Mouse (Mus musculus) yolk sac, embryonic 10.5 days (tissue): Measurements from ENCODE around the gene Lrrc7.
"Not testable (repeated sequence)": the region's sequence is repeated elsewhere in the genome, so short reads cannot be mapped to it uniquely, and the experiment has no call there.

Experiments
- DNase-seq: peaks from one replicate; pipeline ENCODE4 v3.0.0-alpha.2; 2017; ENCODE audit warnings: low spot score

The Lrrc7 gene

DNA sequence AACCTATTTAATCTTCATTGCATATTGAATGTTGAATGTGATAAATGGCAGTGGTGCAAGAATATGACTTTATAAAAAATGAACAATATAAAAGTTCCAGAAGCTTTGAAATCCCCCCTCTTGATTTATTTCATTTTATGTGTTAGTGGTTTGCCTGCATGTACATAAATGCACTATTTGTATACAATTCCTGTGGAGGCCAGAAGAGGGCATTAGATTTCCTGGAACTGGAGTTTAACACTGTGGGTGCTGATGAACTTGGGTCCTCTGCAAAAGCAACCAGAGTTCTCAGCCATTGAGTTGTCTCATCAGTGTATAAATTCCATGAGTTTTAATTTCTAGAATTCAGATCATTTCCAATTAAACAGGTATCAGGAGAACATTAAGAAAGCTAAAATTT is 397.0 kb downstream of the Lrrc7 start:
- no peak for DNase-seq

DNA sequence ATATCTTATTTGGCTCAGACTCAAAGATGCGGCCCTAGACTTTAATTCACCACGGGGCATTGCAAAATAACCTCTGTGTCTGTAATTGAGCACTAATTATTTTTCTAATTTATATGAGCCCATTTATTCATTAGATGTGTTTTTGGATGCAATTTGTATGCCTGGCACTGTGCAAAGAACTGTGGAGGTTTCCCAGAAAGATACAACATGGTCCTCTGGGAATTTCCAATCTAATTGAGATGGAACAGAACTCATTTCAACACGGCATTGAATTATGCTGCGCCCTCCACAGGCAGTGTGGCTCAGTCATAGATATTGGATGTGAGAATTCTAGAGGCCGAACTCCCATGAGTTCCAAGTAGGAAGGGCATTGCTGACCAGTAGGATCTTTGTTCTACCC is 397.6 kb downstream of the Lrrc7 start:
- no peak for DNase-seq

DNA sequence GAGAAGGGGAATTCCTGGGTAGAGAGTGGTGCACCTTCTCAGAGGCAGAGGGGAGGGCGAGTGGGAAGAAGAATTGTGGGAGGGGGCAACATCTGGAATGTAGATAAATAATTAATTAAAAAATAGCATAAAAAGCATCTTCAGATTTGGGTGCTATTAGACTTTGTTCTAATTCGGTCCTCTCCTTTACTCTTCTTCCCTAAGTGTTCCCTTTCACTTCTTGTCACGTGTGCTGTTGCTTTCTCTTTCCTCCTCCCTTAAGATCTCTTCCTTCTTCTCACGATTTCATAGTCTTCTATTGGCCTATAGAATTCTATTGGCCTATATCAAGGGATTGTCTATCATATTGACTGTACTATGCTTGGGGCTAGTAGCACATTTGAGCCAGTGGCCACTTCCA is 398.9 kb downstream of the Lrrc7 start:
- no peak for DNase-seq

DNA sequence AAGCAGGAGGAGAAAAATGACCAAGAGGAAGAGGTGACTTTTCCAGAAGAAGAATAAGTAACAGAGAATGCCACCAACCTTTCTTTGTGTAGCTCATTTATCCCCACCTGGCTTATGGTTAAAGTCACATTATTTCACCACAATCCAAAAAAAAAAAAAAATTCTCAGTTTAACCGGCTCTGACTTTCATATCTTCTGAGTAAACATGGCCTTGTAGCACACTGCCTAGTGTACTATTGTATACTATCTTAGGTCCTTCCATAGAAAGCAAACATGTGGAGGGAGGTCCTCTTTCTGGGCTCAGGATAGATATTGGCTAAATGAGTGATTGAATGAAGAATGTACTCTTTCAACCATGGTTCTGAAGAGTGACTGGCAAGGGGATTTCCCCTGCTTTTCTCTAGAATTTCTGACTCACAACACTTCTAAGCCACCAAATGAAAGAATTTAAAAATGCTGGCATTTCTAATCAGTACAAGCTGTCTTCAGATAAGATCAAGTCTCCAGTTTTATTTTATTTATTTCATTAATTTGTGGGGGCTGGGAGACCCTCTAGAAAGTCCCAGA is 400.0 kb downstream of the Lrrc7 start:
- DNase-seq = no peak

DNA sequence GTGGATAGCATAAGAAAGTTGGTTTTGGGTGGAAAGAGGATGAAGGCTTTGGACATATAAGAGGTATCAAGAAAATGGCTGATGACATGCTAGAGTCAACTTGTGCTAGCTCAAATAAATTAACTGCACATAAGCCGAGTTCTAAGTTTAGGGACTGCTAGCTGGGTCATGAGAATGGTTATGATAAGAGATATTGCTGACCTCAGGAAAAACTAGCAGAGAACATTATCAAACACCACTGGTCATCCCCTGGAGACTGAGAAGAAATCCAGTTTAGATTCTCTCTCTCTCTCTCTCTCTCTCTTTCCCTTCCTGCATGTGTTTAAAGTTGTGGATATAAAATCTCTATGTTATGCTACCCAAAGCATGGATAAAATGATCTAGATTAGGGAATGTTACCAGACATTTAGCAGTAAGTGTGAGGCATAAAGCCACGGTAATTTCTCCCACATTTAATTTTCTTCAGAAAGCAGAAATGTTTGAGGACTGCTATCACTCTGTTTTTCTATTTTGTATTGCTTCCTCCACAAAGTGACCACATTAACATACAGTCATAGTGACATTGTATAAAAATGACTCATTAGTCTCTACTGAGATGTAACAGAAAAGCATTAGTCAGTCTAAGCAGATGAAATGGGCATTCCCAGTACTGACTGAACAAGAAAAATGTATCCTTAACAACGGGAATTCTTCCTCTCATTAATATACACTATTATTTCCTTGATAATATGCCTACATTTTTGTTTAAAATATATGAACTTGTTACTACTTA is 406.3 kb downstream of the Lrrc7 start:
- no peak for DNase-seq

DNA sequence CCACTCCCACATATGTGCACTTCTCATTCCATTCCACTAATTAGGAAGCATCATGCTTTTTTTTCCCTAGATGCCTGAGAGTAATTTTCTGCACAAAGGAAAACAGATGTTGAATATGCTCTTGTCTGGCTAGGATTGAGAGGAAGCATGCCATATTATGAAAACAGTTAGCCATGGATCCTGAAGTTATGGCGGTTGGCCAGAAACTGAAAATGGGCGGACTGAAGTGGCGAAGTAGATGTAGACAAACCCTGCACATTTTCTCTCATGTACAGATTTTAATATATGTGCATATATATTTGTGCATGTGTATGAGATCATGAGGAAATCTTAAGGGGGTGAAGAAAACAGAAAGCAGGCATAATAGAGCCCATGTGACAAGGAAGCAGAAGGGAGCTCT is 407.9 kb downstream of the Lrrc7 start:
- no peak for DNase-seq

DNA sequence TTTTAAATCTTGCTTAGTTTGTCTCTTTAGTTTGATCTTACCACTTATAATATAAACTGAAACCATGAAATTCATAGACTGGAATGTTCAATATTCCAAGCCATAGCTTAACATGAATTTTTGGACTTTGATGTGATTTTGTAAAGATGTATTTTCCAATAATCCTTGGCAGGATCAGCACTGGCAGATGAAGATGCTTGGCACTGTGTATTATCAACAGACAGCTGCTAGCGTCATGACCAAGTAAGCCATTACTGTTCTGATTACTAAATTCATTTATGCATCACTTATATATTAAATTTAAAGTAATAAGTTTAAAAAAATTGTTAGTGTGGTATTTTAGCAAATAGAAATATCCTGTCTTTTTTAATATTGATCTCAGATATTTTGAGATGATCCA is 413.0 kb downstream of the Lrrc7 start:
- DNase-seq = no peak

DNA sequence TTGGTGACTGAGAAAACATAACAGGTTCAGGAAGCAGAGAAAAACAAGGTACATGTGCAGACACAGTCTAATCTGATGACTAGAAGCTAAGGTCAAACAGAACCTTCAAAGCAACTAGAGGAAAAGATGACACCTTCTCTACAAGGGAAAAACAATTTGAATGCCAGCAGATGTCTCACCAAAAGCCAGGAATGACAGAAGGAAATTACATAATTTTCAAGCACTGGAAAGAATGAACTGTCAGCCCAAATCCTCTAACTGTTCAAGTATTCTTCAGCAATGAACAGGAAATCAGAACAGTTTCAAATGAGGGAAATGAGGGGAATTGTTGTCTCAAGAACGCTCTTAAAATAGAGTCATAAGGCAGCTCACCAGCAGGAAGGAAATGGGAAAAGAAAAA is 421.4 kb downstream of the Lrrc7 start:
- no peak for DNase-seq

DNA sequence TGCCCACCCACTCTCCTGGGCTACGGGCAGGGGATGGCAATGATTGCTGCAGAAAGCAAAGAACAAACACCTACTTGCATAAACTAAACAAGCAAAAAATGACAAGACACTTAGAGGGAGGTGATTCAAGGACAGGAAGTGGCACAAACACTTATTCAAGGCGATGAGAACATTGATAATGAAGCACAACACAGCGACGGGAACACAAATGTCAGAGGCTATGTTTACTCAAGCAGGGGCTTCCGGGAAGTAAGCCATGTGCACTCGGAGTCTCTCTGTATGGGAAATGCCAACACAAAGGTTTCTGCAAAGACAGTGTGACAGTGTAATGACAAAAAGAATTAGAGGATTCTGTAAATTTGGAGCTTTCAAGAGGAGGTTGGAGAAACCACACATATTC is 424.2 kb downstream of the Lrrc7 start:
- no peak for DNase-seq

DNA sequence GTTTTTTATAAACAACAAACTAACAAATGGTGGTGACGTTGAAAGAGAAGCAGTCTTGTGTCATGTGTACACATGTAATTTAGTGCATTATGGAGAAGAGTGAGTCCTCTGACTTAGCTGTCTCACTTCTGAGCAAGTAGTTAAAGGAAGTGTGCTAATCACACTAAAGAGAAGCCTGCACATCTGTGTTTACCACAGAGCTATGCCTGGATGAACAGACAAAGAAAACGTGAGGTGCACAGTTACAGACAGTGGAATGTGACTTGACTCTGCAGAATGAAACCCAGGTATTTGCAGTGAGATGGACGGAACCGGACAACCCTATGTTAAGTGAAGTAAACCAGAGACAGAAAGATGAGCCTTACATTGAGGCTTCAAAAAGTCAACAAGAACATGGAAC is 430.3 kb downstream of the Lrrc7 start:
- no peak for DNase-seq

DNA sequence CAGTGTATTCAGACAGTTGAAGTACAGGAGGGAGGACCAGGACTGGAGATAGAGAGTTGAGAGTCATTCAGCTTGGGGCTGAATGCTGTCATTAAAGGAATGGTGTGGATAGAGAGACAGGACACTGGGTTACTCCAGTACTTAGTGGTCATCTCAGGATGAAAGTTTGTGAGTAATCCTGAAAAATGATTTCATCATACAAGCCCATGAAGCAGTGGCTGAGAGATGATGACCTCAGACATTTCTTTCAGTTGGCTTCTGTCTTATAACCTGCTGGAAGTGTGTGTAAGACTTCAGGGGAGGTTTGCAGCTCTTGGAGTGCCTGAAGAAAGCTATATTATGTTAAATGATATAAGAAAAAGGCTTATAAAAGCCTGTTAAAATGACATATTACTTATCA is 430.8 kb downstream of the Lrrc7 start:
- no peak for DNase-seq

DNA sequence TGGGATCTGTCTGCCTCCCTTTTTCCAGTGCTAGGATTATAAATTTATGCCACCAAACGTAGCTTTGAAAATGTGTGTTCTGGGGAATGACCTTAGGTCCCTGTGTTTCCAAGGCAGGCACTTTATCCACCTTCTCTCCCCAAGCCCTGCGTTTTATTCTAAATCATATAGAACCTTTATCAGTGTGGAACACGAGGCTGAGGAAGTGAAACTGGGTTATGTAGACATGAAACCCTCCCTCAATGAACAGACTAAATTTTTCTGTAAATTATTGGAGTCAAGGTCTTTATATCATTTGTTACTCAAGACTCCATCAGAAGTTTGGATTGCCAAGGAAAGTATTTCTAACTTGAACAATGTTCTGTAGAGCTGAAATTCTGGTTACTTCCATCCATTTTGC is 439.1 kb downstream of the Lrrc7 start:
- DNase-seq = no peak

DNA sequence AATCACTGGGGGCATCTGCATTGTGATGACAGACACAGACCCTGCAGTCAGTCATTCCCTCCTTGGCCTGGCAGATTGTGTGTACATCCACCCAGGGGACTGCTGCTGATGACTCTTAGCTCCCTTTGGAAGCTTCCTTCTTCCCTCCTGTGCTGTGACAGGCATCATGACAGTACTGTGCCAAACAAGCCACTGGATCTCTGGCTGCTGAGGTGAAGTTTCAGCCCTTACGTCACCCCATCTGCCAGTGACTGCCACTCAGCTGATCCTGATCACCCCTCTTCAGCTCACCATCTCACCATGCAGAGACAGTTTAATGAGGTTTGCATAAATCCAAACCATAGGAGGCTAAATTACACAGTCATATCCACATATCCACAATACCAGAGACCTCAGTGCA is 456.8 kb downstream of the Lrrc7 start:
- DNase-seq = no peak

DNA sequence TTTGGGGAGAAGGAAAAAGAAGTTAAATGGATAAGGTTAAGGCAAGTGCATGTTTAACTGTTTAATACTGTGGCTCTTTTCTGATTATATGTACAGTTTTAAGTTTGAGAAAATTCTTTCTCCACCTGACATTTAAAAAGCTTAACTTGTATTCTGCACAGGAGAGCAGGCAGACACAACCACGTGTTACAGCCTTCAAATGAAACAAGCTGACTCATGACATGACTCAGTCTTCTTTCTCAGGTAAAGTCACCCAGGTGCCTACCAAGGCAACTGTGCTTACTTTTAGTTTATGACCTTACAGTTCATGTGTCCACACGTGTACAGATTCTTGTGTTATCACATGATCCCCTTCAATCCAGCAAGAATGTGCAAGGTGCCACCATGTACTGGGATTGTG is 458.6 kb downstream of the Lrrc7 start:
- DNase-seq = no peak

DNA sequence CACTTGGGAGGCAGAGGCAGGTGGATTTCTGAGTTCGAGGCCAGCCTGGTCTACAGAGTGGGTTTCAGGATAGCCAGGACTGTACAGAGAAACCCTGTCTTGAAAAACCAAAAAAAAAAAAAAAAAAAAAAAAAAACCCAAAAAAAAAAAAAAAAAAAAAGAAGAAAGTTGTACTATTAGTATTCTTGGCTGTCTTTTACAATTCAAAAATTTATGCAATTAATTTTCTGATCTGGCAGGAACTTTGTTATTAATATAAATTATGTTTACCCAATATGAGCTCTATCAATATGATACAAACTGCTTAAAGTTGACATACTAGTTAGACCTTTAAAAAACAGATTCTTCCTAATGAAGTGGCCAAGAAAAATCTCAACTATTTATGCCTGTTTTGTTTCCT is 459.5 kb downstream of the Lrrc7 start:
- not testable (repeated sequence) for DNase-seq

DNA sequence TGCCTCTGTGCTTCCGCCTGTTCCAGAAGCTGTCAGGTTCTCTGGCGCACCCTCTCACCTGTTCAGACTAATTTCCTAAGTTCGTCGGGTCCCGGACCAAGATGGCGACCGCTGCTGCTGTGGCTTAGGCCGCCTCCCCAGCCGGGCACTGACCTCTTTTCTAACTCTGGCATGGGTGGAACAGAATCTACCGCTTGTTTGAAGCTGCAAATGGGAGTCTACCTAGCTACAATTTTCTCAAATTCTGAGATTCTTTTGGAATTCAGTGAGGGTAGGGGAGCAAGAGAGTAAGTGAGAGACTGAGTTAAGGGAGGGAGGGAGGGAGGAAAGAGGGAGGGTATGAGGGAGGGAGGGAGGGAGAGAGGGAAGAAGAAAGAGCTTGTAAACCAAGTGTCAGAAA is 460.0 kb downstream of the Lrrc7 start:
- not testable (repeated sequence) for DNase-seq

DNA sequence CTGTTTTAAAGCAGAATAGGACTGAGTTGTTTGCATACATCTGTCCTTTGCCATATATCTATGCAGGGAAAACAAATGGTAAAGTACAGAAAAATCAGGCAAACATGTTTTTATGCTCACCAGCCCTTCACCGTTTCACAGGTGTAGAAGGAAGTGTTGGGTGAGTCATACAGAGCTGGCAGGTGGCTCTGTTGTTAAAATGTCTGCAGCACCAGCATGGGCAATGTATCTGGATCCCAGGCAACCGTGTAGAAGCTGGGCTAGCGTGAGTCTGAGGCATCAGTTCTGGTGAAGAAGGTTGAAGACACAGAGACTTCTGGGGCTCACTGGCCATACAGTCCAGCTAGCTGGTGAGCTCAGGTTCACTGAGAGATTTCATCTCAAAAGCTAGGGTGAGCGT is 468.1 kb downstream of the Lrrc7 start:
- no peak for DNase-seq

DNA sequence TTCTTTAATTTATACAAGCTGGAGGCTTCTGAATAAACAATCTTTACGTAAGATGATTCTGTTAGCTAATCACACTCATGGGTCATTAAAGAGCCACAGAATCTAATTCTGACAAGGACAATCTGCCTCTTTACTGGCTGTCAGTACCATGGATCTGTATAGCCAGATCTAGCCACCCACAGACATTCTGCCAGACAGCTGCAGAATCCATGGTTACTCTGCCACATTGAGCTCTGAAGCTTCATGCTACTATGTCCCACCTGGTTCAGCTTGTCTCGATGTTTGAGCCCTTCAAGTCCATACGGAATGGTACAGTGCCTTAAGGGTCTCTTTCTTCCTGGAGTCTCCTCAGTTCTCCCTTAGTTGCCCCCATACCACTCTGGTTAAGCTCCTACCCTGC is 470.4 kb downstream of the Lrrc7 start:
- no peak for DNase-seq

DNA sequence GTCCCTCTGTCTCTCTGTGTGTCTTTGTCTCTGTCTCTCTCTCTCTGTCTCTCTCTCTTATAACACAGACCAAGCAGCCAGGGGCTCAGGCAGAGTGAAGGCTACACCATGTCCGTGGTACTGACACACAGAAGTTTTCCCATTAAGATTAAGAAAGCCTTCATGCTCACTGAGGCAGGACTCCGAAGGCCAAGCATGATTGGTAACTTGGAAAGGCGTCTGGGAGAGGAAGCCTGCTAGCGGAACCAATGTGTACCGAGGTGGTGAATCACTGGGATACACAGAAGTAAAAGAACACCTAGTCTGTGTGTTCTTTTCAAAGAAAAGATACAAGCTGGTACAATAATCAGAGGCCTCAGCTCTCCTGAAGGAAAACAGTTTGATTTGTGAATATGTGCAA is 484.2 kb downstream of the Lrrc7 start:
- no peak for DNase-seq

DNA sequence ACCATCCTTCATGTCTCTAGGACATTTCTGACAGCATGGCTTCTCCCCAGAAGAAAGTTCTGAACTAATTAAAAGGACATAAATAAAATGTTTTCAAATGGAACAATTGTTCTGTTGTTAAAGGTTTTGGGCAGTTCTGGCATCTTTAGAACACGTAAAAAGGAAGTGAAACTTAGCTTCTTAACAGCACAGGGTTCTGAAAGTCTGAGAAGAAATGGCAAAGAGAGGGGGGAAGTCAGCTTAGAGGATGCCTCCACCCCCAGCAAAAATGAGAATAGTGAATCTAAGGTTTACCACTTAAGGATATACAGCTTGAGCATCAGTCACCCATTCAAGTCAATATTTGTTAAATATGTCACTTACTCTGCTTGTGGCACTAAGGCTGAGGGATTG is 484.6 kb downstream of the Lrrc7 start:
- no peak for DNase-seq

DNA sequence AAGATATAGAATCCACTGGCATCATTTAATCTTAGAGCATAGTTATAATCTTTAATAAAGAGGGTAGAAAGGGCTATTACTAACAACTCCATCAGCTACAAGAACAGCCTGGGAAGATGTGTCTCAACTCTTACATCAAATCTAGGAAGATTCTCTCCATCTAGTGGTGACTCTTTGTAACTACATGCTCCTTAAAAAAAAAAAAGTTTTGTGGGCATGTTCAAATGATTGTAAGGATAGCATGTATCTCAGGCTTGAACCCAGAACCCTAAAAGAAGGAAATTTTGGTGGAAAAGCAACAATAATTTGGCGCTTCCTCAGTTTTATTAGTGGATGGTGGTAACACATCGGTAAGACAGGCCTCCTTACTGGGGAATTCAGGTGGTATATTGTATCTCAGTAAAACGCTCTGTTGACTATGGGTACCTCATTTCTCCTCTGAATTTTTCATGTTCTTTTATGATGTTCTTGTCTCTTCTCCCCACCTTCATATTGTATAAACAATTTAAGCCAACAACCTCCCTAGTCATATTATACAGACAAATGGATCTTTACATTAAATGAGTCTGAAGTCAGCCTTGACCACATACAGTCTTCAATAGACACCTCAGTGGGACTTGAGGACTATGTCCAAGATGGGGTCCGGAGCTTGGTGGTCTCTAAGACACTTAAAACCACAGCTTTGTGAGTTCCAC is 485.2 kb downstream of the Lrrc7 start:
- DNase-seq = no peak

DNA sequence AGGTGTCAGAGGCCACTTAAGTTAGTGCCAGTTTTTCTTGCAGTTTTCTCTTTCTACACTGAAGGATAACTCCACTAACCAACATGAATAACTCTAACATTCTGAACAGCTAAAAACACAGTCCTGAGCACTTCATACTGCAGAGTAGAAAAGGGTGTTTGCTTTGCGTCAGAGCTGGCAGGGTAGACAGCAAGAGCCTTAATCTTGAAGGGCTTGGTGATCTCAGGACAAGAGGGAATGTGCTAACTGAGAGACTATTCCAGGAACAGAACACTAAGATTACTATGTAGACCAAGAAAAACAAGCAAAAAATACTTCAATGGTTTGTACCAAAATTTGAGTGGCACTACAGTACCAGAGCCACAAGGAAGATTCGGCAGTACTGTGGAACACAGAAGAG is 487.0 kb downstream of the Lrrc7 start:
- DNase-seq = no peak

DNA sequence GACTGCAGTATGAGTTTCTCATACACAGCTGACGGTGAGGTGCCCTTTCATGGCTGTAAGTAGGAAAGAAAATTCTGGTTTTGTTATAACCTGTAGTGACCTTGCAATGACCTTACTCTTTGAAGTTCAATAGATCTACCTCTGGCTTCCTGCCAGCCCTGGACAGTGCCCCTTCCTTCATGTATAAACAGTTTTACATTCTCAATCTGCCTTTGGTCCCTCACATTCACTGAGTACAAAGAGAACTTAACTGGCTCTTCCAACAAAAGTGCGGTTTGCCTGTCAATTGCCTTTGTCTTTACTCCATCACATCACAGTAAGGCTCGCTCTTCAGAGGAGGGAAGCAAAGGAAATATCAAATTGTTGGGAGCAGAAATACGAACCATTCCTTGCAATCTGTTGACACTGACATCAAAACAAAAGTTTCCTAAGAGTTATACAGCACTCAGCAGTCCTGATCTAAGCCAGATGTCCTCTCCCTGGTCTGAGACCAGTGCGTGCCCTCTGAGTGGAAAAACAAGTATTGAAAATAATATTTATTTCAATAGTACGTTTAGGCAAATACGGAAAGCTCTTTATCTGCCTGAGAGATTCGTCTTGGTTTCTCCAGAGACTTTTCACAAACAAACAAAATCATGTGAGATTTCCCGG is 493.3 kb downstream of the Lrrc7 start:
- DNase-seq = no peak
